Mouse (Mus musculus): ENCODE results near the gene Fads2.

DNA sequence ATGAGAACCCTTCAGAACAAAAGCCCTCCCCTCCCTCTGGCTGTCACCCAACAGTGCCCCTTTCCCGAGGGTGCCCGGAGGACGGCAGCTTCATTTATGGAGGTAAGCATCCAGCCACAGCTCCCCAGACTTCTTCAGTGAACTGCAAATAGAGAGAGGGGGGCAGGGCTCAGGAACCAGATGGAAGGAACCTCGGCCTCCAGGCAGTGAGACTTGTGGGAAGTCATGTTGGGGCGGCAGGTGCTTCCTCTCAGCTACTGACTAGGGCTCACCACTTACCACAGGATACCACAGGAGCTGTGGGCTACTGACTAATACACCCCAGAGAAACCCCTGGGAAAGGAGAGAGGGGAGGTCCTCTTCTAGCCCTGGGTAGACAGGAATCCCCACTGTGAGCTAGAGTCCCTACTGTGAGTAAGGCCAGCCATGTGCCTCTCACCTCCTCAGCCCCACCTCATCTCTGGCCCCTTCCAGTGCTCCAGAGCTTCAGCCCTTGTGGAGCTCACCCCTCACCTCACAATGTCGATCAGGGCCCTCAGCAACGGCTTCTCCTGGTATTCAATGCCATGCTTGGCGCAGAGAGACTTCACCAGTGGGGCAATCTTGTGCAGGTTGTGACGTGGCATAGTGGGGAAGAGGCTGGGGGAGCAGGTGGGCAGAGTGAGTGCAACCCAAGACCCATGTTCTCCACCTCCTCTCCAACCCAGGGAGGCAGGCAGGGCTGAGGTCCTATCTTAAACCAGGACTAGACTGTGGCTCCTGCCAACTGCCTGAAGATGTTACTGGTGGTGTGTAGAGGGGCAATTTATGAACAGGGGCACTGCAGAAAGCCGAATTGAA, 37.2 kb downstream of the Fads2 start:
- no peak for TF ChIP-seq REST (IDR thresholded peaks at IDR 0.05; ENCODE audit: insufficient read depth, insufficient read length)
- peak; percentile 45 for TF ChIP-seq POLR2A (IDR thresholded peaks at IDR 0.05; ENCODE audit: insufficient read length, low read depth)
- TF ChIP-seq MAX (IDR thresholded peaks at IDR 0.05; ENCODE audit: low read depth): no peak
- TF ChIP-seq MYOD1 (IDR thresholded peaks at IDR 0.05; ENCODE audit: control insufficient read depth in 1 of 3, insufficient read length in 2 of 3, low read depth in 2 of 3): peak in 2 of 3 experiments; percentile 47 to 67
- TF ChIP-seq USF1 (IDR thresholded peaks at IDR 0.05; ENCODE audit: low read depth): no peak
- TF ChIP-seq E2F4 (IDR thresholded peaks at IDR 0.05; ENCODE audit: insufficient read depth): no peak
- peak in 1 of 3 experiments; percentile 75 for TF ChIP-seq MYOG (IDR thresholded peaks at IDR 0.05; ENCODE audit: control insufficient read depth in 1 of 3, insufficient read depth in 1 of 3, insufficient read length in 2 of 3, low read depth in 2 of 3)
- TF ChIP-seq CEBPB (IDR thresholded peaks at IDR 0.05; ENCODE audit: insufficient read depth, poor library complexity, severe bottlenecking): no peak
